Mouse (Mus musculus): ENCODE measurements around the gene Cptp.

The Cptp gene

DNA sequence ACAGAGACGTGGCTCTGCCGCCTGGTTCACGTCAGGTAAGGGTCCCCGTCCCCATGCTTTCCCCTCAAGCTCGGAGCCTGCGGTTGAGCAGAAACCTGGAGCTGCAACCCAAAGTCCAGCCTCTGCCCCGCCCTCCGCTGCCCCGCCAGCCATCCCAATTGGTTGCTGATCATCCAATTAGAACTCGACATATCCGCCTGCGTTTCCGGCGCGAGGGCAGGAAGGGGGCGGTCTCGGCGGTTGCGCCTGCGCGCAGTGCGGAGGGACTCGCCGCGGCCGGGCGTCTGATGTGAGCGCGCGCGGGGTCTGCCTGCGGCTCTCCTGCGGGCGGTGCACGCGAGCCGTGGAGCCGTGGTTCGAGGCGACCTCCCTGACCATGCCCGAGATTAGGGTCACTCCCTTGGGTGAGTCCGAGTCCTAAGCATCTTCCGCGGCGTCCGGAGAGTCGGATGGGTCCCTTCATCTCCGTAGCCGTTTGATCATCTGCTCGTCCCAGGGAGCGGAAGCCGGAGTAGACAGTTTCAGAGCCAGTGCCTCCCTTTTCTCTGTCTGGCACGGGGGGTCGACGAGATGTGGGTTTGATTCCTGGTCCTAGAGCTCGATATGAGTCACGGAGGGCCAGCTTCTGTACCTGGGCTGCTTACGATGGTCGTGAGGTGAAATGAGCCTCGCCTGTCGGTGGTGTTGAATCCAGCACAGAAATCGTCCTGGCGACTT, at the start of gene Cptp, which contains the start of gene Ints11:
TSS of gene Cptp (minus strand) at position 124 of the 717 bp plus-strand sequence.
TSS of gene Ints11 (plus strand) at position 230 of the 717 bp plus-strand sequence.
- peak; percentile 98 for DNase-seq (ENCODE audit: low spot score in 2 of 2)

GRCm38 (mm10) chr4:155908751-155909150, 39.5 kb upstream of the Cptp start:
- DNase-seq (ENCODE audit: low spot score in 2 of 2): peak; percentile 19 to 26

DNA sequence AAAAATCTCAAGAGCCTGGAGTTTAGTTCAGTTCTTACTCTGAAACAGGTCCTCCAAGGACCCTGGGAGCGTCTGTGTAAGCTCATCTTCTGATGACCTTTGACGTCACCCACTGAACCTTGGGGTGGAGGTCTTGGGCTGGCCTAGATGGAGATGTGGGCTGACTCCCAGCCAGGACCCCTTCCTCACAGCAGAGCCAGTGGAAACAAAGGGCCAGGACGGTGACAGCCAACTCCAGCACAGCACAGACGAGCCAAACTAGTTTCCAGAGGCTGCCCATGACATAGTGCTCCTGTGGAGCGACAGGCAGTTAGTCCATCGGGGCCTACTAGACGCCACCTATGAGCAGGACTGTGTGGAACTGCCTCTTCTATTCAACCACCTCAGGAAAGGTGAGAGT, 39.0 kb upstream of the Cptp start:
- DNase-seq (ENCODE audit: low spot score in 2 of 2): peak; percentile 28 to 33

GRCm38 (mm10) chr4:155907003-155907402, 37.8 kb upstream of the Cptp start:
- peak; percentile 18 to 24 for DNase-seq (ENCODE audit: low spot score in 2 of 2)

- peak in 1 of 2 experiments; percentile 19 for DNase-seq (ENCODE audit: low spot score in 2 of 2)
These were observed 36.9 kb upstream of the Cptp start for GRCm38 (mm10) chr4:155906125-155906524.

- peak in 1 of 2 experiments; percentile 18 for DNase-seq (ENCODE audit: low spot score in 2 of 2)
These were observed 36.4 kb upstream of the Cptp start for GRCm38 (mm10) chr4:155905634-155906033.

DNA sequence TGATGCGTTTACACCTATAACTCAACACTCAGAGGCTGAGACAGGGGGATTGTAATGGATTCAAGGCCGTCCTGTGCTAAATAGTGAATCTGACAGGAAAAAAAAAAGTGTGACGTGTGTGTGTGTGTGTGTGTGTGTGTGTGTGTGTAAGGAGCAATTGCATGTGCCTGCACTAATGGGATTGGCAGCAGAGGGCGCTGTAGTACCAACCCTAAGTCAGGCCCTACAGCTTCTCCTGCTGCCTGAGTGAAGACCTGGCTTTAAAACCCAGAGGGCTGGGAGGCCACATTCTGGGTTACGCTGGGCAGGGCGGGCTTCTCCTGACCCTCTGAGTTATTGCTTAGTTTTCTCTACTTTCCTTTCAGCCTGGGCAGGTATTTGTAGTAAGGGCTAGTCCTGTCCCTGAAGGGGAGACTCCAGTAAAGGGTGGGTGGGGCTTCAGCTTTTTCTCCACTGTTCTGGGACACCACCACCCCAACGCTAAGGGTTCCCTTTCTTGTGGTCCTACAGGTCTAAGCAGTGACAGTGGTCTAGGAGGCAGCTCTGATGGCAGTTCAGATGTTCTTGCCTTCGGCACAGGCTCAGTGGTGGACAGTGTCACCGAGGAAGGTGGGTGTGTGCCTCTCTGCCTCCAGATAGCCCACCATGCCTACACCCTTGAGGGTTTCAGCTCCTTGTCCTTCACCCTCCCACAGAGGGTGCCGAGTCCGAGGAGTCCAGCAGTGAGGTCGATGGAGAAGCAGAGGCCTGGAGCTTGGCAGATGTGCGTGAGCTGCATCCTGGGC, 35.3 kb upstream of the Cptp start:
- peak; percentile 45 to 49 for DNase-seq (ENCODE audit: low spot score in 2 of 2)

GRCm38 (mm10) chr4:155903246-155903645, 34.0 kb upstream of the Cptp start:
- DNase-seq (ENCODE audit: low spot score in 2 of 2): peak; percentile 25 to 27

DNA sequence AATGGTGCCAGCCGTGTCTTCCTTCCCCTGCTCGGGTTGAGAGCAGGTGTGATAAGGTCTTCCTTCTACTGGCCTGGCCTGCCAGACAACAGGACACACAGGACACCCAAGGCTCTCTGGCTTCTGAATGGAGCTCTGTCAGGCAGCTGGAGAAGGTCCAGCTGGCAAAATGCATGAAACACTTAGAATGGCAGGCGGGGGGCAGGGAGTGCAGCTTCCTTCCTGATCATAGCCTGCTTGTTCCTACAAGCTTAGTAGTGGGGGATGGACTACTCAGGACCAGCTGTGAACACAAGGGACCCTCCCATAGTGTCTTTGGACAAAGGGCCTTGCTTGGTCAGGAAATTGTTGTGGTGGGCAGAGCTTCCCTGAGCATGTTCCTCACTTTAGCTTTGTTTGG, 32.0 kb upstream of the Cptp start:
- DNase-seq (ENCODE audit: low spot score in 2 of 2): peak; percentile 77 to 79

DNA sequence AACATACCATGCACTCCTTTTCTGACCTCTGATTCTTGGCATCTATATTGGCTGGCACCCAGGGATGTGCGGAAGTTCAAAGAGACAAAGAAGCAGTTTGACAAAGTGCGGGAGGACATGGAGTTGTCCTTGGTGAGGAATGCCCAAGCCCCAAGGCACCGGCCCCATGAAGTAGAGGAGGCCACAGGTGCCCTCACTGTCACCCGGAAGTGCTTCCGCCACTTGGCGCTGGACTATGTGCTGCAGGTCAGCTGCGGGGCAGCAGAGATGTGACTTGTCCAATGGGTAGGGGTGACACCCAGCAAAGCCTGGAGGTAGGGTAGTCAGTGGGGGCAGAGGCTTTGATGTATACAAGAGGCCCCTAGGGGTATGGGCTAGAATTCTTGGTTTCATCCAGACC, 30.1 kb upstream of the Cptp start:
- peak; percentile 22 to 26 for DNase-seq (ENCODE audit: low spot score in 2 of 2)

DNA sequence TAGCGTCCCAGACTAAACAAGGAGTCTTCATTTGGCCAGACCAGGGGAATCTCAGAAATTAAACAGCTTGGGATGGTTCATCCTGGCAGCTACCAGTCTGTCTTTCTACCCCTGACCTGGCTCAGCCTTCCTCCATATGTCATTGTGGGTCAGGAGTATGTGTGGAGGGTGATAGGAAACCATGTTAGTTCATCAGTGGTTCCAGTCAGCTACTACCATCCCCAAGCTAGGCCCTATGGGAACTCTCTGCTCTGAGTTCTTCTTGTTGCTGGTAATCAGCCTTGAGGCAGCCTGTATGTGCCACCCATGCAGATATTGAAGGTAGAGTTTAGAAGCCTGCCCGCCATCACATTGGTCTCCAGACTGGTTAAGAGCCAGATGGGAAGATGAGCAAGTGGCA, 29.1 kb upstream of the Cptp start:
- no peak for DNase-seq (ENCODE audit: low spot score in 2 of 2)

GRCm38 (mm10) chr4:155896461-155896860, 27.2 kb upstream of the Cptp start:
- DNase-seq (ENCODE audit: low spot score in 2 of 2): no peak

- DNase-seq (ENCODE audit: low spot score in 2 of 2): peak in 1 of 2 experiments; percentile 32
These were observed 26.6 kb upstream of the Cptp start for GRCm38 (mm10) chr4:155895826-155896225.

DNA sequence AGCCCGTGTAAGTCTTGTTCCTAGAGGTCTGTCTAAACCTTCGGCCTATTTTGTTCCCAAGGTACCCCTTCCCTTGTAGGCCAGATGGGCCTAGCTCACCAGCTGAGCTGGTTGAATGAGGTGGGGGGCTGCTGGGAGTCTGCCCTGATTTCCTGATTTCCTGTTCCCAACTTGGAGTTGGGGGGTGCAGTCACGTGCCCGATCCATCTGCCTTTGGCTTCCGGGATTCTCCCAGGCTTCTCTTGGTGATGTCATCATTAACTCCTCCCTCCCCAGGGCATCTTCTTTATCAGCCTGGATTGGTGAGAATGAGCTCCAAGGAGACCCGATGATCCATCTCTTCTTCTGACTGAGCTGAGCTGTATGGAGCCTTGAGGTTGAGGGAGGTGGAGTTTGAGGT, 26.0 kb upstream of the Cptp start:
- DNase-seq (ENCODE audit: low spot score in 2 of 2): peak; percentile 90 to 92

DNA sequence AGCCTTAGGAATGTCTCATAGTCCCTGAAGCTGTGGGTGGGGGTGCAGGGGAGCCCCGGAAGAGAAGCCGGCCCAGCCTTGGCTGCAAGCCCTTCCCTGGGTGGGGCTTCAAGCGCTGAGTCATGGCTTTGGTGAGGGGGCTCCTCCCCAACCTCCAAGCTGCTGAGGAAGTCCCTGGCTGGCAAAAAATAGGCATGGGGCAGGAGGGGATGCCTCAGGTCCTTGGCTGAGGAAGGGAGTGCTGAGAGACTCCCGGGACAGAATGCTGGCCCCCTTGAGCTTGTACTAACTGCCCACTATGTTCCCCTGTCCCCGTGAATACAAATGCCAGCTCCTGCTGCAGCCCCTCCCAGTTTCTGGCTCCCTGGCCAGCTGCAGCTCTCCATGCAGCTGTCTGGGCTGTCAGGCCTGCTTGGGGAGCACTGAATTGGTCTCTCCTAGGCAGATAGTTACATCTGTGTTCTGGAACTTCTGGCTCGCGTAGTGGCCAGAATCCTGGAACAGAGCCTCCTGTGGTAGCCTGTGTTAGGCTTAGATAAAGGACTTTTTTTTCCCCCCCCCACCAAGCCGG, 25.2 kb upstream of the Cptp start:
- peak; percentile 86 for DNase-seq (ENCODE audit: low spot score in 2 of 2)

GRCm38 (mm10) chr4:155893212-155893690, 24.0 kb upstream of the Cptp start:
- DNase-seq (ENCODE audit: low spot score in 2 of 2): no peak

- peak; percentile 62 to 70 for DNase-seq (ENCODE audit: low spot score in 2 of 2)
These were observed 23.4 kb upstream of the Cptp start for GRCm38 (mm10) chr4:155892438-155893211.

GRCm38 (mm10) chr4:155892017-155892416, 22.8 kb upstream of the Cptp start:
- peak; percentile 90 to 92 for DNase-seq (ENCODE audit: low spot score in 2 of 2)

DNA sequence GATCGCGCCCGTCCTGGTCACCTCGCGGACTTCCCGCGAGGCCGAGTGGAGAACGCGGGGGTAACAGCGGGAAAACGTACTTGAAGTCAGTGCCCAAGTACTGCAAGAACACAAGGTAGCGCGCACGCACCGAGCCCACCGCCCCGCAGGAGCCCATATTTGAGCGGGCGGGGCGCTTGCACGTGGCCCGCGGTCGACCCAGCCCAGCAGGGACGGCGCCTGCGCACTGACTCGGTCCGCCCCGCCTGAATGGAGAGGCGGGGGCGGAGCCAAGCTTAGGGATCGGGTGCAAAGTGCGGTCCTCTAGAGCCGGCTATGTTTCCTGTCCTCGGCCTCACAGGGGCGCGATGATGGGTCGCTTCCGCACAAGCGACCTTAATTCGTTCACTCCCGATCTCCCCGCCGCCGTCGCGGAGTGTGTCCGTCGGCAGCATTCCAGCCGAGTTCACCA, 22.3 kb upstream of the Cptp start, which contains the start of the genes Pusl1 and Acap3:
TSS of gene Pusl1 (minus strand) at position 231 of the 451 bp plus-strand sequence.
TSS of gene Acap3 (plus strand) at position 272 of the 451 bp plus-strand sequence.
- peak; percentile 98 for DNase-seq (ENCODE audit: low spot score in 2 of 2)

GRCm38 (mm10) chr4:155891011-155891471, 21.8 kb upstream of the Cptp start:
- peak in 1 of 2 experiments; percentile 53 for DNase-seq (ENCODE audit: low spot score in 2 of 2)

GRCm38 (mm10) chr4:155889316-155889715, 20.1 kb upstream of the Cptp start:
- DNase-seq (ENCODE audit: low spot score in 2 of 2): peak in 1 of 2 experiments; percentile 21
